Mouse (Mus musculus): ENCODE data around the gene Nlrc5.

DNA sequence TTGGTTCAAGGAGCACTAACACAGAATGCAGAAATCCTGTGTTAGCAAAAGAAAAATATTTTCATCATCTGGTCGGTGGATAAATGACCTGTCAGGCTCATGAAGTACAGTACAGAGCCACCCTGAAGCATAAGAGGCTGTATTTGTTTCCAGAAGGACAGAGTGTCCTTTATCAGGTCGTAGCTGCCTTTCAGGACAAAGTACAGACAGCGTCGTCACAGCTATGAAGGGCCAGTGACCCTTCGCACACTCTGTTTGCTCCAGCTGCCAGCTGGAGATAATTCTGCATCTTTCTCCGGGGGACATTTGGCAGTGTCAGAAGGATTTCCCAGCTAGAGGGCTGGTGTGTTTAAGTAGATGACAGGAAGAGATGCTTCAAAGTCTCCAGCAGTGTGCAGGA, 41.5 kb upstream of the Nlrc5 start:
- TF ChIP-seq CTCF (IDR thresholded peaks at IDR 0.05; ENCODE audit: control insufficient read depth, insufficient read depth, insufficient read length) (no peak), MAX (IDR thresholded peaks at IDR 0.05) (no peak), CEBPB (IDR thresholded peaks at IDR 0.05; ENCODE audit: low read depth) (no peak), USF1 (IDR thresholded peaks at IDR 0.05; ENCODE audit: low read depth) (no peak), FOSL1 (IDR thresholded peaks at IDR 0.05; ENCODE audit: insufficient read depth, low read length, poor library complexity, severe bottlenecking) (no peak)
